Mouse (Mus musculus): Measurements from ENCODE around the gene Rhox1. TPM values are rescaled to one million over a fixed set of nuclear protein-coding genes. Genes with fewer than 3 reads are reported as not detected.
"Not testable (repeated sequence)": the region's sequence is repeated elsewhere in the genome, so short reads cannot be mapped to it uniquely, and the experiment has no call there.

Rhox1 gene
- not detected for total RNA-seq (2021)

DNA sequence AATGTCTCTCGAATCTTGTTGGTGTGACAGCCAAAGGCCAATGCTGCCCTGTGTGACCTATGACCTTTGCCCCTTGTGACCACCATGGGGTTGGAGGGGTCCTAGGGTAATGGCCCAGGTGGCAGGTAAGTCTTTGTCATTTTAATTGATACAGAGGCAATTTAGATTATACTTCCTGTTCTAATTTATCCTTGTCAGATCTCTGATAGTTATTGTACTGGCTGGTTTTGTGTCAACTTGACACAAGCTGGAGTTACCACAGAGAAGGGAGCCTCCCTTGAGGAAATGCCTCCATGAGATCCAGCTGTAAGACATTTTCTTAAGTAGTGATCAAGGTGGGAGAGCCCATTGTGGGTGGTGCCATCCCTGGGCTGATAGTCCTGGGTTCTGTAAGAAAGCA, at the start of gene Rhox1:
Gene Rhox1 (minus strand): TSS at position 101 of the 400 bp plus-strand sequence.
- intact Hi-C loops (cut with DNase I); DNase-seq: not testable (repeated sequence)

DNA sequence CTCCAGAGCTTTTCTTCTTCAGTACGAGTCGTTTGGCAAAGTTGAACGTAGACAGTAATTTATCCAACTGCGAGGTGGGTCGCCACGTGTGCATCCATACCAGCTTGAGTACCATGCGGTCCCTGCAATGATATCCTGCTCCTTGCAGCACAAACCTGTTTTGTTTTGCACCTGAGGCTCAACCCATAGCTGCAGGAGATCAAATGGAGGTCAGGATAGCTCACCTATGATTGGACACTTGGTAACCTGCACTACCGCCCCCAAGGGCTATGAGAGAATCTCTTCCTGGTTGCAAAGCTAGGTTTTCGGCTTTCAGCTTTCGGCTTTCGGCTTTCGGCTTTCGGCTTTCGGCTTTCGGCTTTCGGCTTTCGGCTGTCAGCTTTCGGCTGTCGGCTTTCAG, 43.0 kb upstream of the Rhox1 start, which contains the start of gene Rhox4a:
Gene Rhox4a (plus strand): TSS at position 301 of the 400 bp plus-strand sequence.
- intact Hi-C loops (cut with DNase I); DNase-seq: not testable (repeated sequence)

DNA sequence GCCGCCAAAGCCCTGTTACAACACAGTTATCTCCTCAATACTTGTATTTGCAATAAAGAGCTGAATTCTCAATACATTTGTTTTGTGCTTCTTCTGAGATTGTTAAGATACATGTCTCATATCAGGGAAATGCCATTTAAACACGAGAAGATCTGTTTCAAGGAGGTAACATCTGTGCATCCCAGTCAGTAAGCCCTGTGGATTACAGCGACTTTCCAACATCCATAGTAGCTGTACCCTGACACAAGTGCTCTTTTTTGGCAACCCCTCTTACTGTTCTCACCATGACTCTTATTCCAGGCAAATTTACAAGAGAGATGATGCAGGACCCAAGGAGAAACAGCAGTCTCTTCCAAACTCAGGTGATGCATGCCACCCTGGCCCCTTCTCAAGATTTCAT, 27.6 kb upstream of the Rhox1 start, which contains the start of gene Rhox3a:
Gene Rhox3a (plus strand): TSS at position 301 of the 400 bp plus-strand sequence.
- DNase-seq; intact Hi-C loops (cut with DNase I): not testable (repeated sequence)

DNA sequence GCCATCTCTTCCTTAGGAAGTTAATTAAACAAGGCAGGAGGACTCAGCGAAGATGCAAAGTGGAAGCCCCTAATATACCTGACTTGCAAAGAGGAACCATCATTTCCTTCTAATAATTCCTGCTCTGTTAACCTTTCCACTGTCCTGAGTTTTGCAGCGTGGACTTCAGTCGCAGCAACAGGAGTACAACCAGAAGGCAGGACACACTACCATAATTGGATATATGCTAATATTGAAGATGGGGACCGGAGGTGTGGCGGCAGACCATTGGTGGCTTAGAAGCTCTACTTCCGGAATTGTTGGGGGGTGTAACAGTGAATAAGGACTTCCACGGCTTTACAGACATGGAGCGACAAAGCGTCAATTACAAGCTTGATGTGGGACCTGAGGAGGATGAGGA, 22.6 kb upstream of the Rhox1 start, which contains the start of gene Rhox2a:
Gene Rhox2a (plus strand): TSS at position 301 of the 400 bp plus-strand sequence.
- intact Hi-C loops (cut with DNase I); DNase-seq: not testable (repeated sequence)

DNA sequence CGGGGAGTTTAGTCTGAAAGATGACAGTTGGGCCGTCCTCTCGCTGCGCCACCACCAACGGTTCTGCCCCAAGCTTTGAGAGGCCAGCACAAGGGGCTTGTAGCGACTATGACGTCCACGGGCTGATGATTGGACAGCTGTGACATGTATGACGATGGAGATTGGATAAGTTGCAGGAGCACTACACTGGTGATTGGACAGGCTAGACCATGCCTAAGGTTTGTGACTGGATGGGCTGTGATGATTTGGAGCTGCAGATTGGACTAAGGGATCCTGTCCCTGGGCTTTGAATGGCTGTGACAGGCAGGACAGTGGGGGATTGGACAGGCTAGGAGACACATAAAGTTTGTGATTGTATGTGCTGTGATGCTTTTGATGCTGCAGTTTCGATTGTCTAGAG, 11.1 kb downstream of the Rhox1 start, which contains the start of gene Gm9:
Gene Gm9 (minus strand): TSS at position 101 of the 400 bp plus-strand sequence.
- intact Hi-C loops (cut with DNase I) = no loop called here
- no peak for DNase-seq

DNA sequence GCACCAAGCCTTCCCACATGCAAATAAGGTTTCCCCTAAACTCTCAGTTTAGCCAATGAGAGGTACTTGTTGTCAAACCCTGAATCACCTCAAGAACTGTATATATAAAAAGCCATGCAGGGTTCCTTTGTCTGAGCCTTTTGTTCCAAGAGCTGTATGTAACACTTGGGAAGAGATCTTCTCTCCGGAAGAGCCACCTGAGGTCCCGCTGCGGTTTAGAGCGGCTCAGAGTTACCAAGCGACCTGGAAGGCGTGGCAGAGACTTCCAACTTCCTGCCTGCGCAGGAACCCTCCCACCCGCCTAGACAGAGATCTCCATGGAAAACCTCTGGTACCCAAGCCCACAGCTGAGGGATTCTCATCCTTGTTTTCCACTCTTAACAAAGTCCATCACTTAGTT, 23.4 kb downstream of the Rhox1 start:
- no peak for DNase-seq
- intact Hi-C loops (cut with DNase I) = no loop called here

DNA sequence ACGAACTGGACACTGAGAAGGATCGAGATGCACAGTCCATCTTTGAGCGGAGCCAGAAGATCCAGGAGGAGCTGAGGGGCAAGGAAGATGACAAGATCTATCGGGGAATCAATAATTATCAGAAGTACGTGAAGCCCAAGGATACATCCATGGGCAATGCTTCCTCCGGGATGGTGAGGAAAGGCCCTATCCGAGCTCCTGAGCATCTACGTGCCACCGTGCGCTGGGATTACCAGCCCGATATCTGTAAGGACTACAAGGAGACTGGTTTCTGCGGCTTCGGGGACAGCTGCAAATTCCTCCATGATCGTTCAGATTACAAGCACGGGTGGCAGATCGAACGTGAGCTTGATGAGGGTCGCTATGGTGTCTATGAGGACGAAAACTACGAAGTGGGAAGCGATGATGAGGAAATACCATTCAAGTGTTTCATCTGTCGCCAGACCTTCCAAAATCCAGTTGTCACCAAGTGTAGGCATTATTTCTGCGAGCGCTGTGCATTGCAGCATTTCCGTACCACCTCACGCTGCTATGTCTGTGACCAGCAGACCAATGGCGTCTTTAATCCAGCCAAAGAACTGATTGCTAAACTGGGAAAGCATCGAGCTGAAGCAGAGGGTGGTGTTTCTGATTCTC, 30.2 kb downstream of the Rhox1 start:
- peak in 1 of 2 experiments; percentile 2 for DNase-seq

DNA sequence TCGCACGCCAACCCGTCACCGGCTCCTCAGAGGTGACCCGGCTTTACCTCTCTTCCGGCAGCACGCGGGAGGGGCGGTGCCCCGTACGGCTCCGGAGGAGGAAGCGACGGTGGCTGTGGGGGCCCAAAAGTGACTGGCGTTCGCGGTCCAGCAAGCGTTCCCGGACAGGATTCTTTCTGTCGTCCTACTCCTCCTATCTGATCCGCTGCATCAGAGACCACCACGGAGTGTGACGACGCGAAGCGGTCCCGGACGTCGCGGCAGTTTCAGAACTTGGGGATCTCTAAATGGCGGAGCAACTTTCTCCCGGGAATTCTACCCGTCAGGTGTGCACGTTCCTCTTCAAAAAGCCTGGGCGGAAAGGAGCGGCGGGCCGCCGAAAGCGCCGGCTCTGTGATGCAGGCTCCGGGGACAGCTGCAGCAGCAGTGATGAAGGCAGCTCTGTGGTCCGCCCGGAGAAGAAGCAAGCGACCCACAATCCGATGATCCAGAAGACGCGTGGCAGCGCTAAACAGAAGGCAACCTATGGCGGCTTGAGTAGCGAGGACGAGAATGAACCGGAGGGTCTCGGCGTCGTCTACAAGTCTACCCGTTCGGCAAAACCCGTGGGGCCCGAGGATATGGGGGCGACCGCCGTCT, 30.8 kb downstream of the Rhox1 start, which contains the start of the genes Ndufa1 and Rnf113a1:
Gene Ndufa1 (minus strand): TSS at position 59 of the 639 bp plus-strand sequence.
Gene Rnf113a1 (plus strand): TSS at position 141 of the 639 bp plus-strand sequence.
- DNase-seq = peak; percentile 82
- intact Hi-C loops (cut with DNase I) = loop anchor here (2.0 kb wide), 1 partner anchor 64 kb away; the partner anchor contains the start of gene Nkap

More for the DNA sequence above, 30.2 kb downstream of the Rhox1 start:
- intact Hi-C loops (cut with DNase I) = loop anchor here (2.0 kb wide), 1 partner anchor 65 kb away; the partner anchor contains the start of gene Nkap

DNA sequence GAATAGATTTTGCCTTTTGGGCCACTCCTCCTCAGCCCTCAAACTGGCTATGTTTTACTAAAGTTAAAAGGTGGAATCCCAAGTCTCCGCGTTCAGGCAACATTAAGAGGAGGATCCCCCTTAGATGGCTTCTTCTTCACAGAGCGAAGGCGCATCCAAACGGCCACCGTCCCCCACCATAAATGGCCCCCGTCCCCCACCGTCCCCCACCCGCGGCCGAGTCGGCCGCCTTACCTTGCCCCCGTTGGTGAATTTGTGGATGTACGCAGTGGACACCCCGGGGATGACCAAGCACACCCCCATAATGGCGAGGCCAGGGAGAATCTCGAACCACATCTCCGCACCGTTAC, 31.3 kb downstream of the Rhox1 start:
- no peak for DNase-seq
- intact Hi-C loops (cut with DNase I) = loop anchor here (2.0 kb wide), 1 partner anchor 64 kb away; the partner anchor contains the start of gene Nkap

DNA sequence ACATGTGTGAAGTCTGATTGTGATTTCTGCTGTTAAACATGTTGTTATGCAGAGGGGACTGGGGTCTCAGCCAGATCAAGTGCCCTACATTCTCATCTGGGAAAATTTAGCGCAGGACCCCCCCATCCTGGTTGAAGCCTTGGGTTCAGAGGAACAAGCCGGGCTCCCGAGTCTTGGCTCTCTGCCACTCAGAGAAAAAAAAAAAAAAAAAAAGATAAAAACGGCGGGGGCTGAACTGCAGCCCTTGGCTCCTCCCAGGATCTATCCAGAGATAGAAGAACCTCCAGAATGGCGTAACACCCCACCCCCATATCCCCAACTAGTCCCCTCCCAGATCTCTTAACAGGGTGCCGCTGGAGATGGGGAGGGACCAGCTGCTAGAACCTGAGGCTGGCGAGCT, 37.7 kb downstream of the Rhox1 start:
- DNase-seq; intact Hi-C loops (cut with DNase I): not testable (repeated sequence)

DNA sequence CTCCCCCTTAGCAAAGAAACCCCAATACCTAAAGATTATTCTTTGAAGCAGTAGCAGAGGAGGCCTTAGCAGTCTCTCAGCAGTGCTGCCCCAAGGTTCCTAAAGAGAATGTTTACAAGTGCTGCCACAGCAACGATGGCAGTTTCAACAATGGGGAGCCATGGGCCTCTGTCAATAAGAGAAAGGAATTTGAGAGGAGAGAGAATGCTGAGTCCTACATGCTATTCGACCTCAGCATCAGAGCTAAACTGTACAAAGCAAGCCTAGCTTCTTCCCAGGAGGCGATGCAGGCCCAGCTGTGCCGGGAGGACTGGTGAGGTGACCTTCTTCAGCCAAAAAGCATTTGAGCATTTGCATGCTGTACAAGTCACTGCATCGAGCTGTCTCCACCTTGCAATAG, 53.3 kb downstream of the Rhox1 start, which contains the start of gene Akap14:
Gene Akap14 (minus strand): TSS at position 101 of the 400 bp plus-strand sequence.
- intact Hi-C loops (cut with DNase I) = no loop called here
- no peak for DNase-seq

DNA sequence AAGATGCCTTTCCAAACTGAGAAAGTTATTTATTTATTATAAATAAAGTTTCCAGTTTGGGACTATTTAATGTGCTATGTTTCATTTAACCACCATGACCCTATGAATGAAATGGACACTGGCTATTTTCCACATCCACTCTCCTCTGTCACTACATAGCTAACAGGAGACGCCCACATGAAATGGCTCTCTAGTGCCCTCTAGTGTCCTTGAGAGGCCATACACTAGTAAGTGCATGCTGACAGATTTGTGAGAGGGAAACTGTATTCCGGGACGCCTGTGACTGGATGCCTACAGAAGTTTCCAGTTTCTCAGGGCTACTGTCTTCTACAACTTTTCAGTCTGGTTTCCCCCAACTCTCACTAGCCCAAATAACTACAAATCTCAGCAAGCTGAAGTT, 55.0 kb downstream of the Rhox1 start:
- peak; percentile 9 for DNase-seq

More for the DNA sequence above, 55.0 kb downstream of the Rhox1 start:
- intact Hi-C loops (cut with DNase I) = no loop called here

Other genes starting within 250 kb of the Rhox1 start
- gene Sept6, start 230.5 kb downstream of the Rhox1 start, total RNA-seq (2021) = 1 to 10 TPM; 5.1 to 5.6 TPM
- not detected for gene Sowahd, start 173.4 kb downstream of the Rhox1 start, total RNA-seq (2021)
- gene Rpl39, start 136.9 kb downstream of the Rhox1 start, total RNA-seq (2021) = 100 to 1,000 TPM; 303 to 327 TPM
- gene Upf3b, start 111.9 kb downstream of the Rhox1 start, total RNA-seq (2021) = 1 to 10 TPM; 7.9 to 8.0 TPM
- gene Nkap, start 95.5 kb downstream of the Rhox1 start, total RNA-seq (2021) = 1 to 10 TPM; 9.2 to 9.9 TPM
- not detected for gene Akap14, start 53.4 kb downstream of the Rhox1 start, total RNA-seq (2021)
- gene Ndufa1, start 31.1 kb downstream of the Rhox1 start, total RNA-seq (2021) = 100 to 1,000 TPM; 905 to 914 TPM
- gene Rnf113a1, start 31.0 kb downstream of the Rhox1 start, total RNA-seq (2021) = 1 to 10 TPM; 2.1 to 2.6 TPM
- not detected for gene Gm9, start 11.2 kb downstream of the Rhox1 start, total RNA-seq (2021)
- gene Rhox2a, start 22.7 kb upstream of the Rhox1 start, total RNA-seq (2021) = not detected
- not detected for gene Rhox3a, start 27.7 kb upstream of the Rhox1 start, total RNA-seq (2021)
- gene Rhox4a, start 43.1 kb upstream of the Rhox1 start, total RNA-seq (2021) = not detected
- gene Rhox3a2, start 157.8 kb upstream of the Rhox1 start, total RNA-seq (2021) = not detected
- gene Rhox4a2, start 168.6 kb upstream of the Rhox1 start, total RNA-seq (2021) = not detected
- not detected for gene Rhox2b, start 189.8 kb upstream of the Rhox1 start, total RNA-seq (2021)
- gene Rhox4b, start 210.2 kb upstream of the Rhox1 start, total RNA-seq (2021) = not detected
- not detected for gene Rhox2c, start 231.4 kb upstream of the Rhox1 start, total RNA-seq (2021)
- gene Rhox3c, start 236.3 kb upstream of the Rhox1 start, total RNA-seq (2021) = not detected

All from heart, postnatal 36 days (tissue).